Mouse (Mus musculus): ENCODE results near the gene Gpatch3. TPM values are rescaled to one million over a fixed set of nuclear protein-coding genes. Genes with fewer than 3 reads are reported as not detected.
A peak's percentile ranks its signal among the peaks of the same experiment; 100 is the strongest.

Gene Gpatch3
- polyA plus RNA-seq, 1 experiment from 2014 or later: 6.3 TPM

- 64% methylated on average over 4 of the region's 4 CpGs for WGBS
- Histone ChIP-seq H3K36me3 (ENCODE audit: control insufficient read depth, insufficient read depth, low read length) (peaks cover 40% of the 10 kb centered on the region), H3K9ac (ENCODE audit: low read depth, low read length) (no peak overlapping the region), H3K4me3 (ENCODE audit: low read depth, low read length) (no peak overlapping the region), H3K4me2 (ENCODE audit: low read depth, low read length) (no peak overlapping the region), H3K27ac (replicated peaks; ENCODE audit: low read depth, low read length) (no peak overlapping the region), H3K9me3 (ENCODE audit: control insufficient read depth, low read length) (no peaks in the 10 kb centered on the region), H3K4me1 (ENCODE audit: control insufficient read depth, insufficient read depth, low read length) (no peaks in the 10 kb centered on the region), H3K27me3 (replicated peaks; ENCODE audit: control insufficient read depth, insufficient read depth, low read length) (no peaks in the 10 kb centered on the region)
- DNase-seq (ENCODE audit: low spot score): no peak
- no peak for ATAC-seq (ENCODE audit: low read depth)
Measured at GRCm38 (mm10) chr4:133619473-133620136, 45.1 kb downstream of the Gpatch3 start.

GRCm38 (mm10) chr4:133620668-133621067 lies 46.1 kb downstream of the Gpatch3 start:
- no peak for DNase-seq (ENCODE audit: low spot score)
- Histone ChIP-seq H3K9me3 (ENCODE audit: control insufficient read depth, low read length) (no peaks in the 10 kb centered on the region), H3K4me3 (ENCODE audit: low read depth, low read length) (no peak overlapping the region), H3K9ac (ENCODE audit: low read depth, low read length) (no peak overlapping the region), H3K36me3 (ENCODE audit: control insufficient read depth, insufficient read depth, low read length) (peaks cover 39% of the 10 kb centered on the region), H3K4me1 (ENCODE audit: control insufficient read depth, insufficient read depth, low read length) (no peaks in the 10 kb centered on the region), H3K27me3 (replicated peaks; ENCODE audit: control insufficient read depth, insufficient read depth, low read length) (no peaks in the 10 kb centered on the region), H3K4me2 (ENCODE audit: low read depth, low read length) (no peak overlapping the region), H3K27ac (replicated peaks; ENCODE audit: low read depth, low read length) (no peak overlapping the region)
- WGBS: 88% methylated on average over 8 of the region's 8 CpGs
- no peak for ATAC-seq (ENCODE audit: low read depth)

GRCm38 (mm10) chr4:133622161-133622695 lies 47.7 kb downstream of the Gpatch3 start:
- 79% methylated on average over 10 of the region's 11 CpGs for WGBS
- no peak for DNase-seq (ENCODE audit: low spot score)
- no peak overlapping the region for H3K4me3 ChIP-seq (ENCODE audit: low read depth, low read length)
- H3K36me3 ChIP-seq (ENCODE audit: control insufficient read depth, insufficient read depth, low read length): peaks cover 45% of the 10 kb centered on the region
- no peak overlapping the region for H3K4me2 ChIP-seq (ENCODE audit: low read depth, low read length)
- no peaks in the 10 kb centered on the region for H3K27me3 ChIP-seq (replicated peaks; ENCODE audit: control insufficient read depth, insufficient read depth, low read length)
- no peak overlapping the region for H3K27ac ChIP-seq (replicated peaks; ENCODE audit: low read depth, low read length)
- H3K9ac ChIP-seq (ENCODE audit: low read depth, low read length): no peak overlapping the region
- no peak for ATAC-seq (ENCODE audit: low read depth)
- H3K4me1 ChIP-seq (ENCODE audit: control insufficient read depth, insufficient read depth, low read length): no peaks in the 10 kb centered on the region
- no peaks in the 10 kb centered on the region for H3K9me3 ChIP-seq (ENCODE audit: control insufficient read depth, low read length)

GRCm38 (mm10) chr4:133624830-133625229 lies 50.3 kb downstream of the Gpatch3 start:
- DNase-seq (ENCODE audit: low spot score) (no peak), ATAC-seq (ENCODE audit: low read depth) (no peak)
- H3K4me1 ChIP-seq (ENCODE audit: control insufficient read depth, insufficient read depth, low read length): no peaks in the 10 kb centered on the region
- no peak overlapping the region for H3K4me2 ChIP-seq (ENCODE audit: low read depth, low read length)
- H3K27ac ChIP-seq (replicated peaks; ENCODE audit: low read depth, low read length): 0 out of 2 replicates have a peak overlapping the region, but pooled peaks have one; percentile 39
- no peaks in the 10 kb centered on the region for H3K27me3 ChIP-seq (replicated peaks; ENCODE audit: control insufficient read depth, insufficient read depth, low read length)
- no peak overlapping the region for H3K4me3 ChIP-seq (ENCODE audit: low read depth, low read length)
- peaks cover 39% of the 10 kb centered on the region for H3K36me3 ChIP-seq (ENCODE audit: control insufficient read depth, insufficient read depth, low read length)
- H3K9me3 ChIP-seq (ENCODE audit: control insufficient read depth, low read length): no peaks in the 10 kb centered on the region
- no peak overlapping the region for H3K9ac ChIP-seq (ENCODE audit: low read depth, low read length)
- 84% methylated on average over 7 of the region's 7 CpGs for WGBS

- Histone ChIP-seq H3K27ac (replicated peaks; ENCODE audit: low read depth, low read length) (peak overlapping the region; percentile 39; the same call in 1 of the 2 replicates), H3K27me3 (replicated peaks; ENCODE audit: control insufficient read depth, insufficient read depth, low read length) (no peaks in the 10 kb centered on the region), H3K9me3 (ENCODE audit: control insufficient read depth, low read length) (no peaks in the 10 kb centered on the region), H3K9ac (ENCODE audit: low read depth, low read length) (no peak overlapping the region), H3K4me2 (ENCODE audit: low read depth, low read length) (no peak overlapping the region), H3K4me3 (ENCODE audit: low read depth, low read length) (no peak overlapping the region), H3K36me3 (ENCODE audit: control insufficient read depth, insufficient read depth, low read length) (peaks cover 37% of the 10 kb centered on the region), H3K4me1 (ENCODE audit: control insufficient read depth, insufficient read depth, low read length) (no peaks in the 10 kb centered on the region)
- DNase-seq (ENCODE audit: low spot score) (peak; percentile 30), ATAC-seq (ENCODE audit: low read depth) (no peak)
- 33% methylated on average over 11 of the region's 11 CpGs for WGBS
Measured at GRCm38 (mm10) chr4:133625621-133626071, 51.1 kb downstream of the Gpatch3 start.

GRCm38 (mm10) chr4:133626221-133626620 lies 51.7 kb downstream of the Gpatch3 start:
- H3K9me3 ChIP-seq (ENCODE audit: control insufficient read depth, low read length): no peaks in the 10 kb centered on the region
- H3K4me1 ChIP-seq (ENCODE audit: control insufficient read depth, insufficient read depth, low read length): no peaks in the 10 kb centered on the region
- H3K9ac ChIP-seq (ENCODE audit: low read depth, low read length): no peak overlapping the region
- peak overlapping the region; percentile 4; the same call in 1 of the 2 replicates for H3K27ac ChIP-seq (replicated peaks; ENCODE audit: low read depth, low read length)
- WGBS: 54% methylated on average over 5 of the region's 5 CpGs
- ATAC-seq (ENCODE audit: low read depth) (no peak), DNase-seq (ENCODE audit: low spot score) (no peak)
- H3K36me3 ChIP-seq (ENCODE audit: control insufficient read depth, insufficient read depth, low read length): peaks cover 34% of the 10 kb centered on the region
- no peak overlapping the region for H3K4me2 ChIP-seq (ENCODE audit: low read depth, low read length)
- no peak overlapping the region for H3K4me3 ChIP-seq (ENCODE audit: low read depth, low read length)
- no peaks in the 10 kb centered on the region for H3K27me3 ChIP-seq (replicated peaks; ENCODE audit: control insufficient read depth, insufficient read depth, low read length)

GRCm38 (mm10) chr4:133626621-133627020 lies 52.1 kb downstream of the Gpatch3 start:
- no peak overlapping the region for H3K4me2 ChIP-seq (ENCODE audit: low read depth, low read length)
- H3K36me3 ChIP-seq (ENCODE audit: control insufficient read depth, insufficient read depth, low read length): peaks cover 32% of the 10 kb centered on the region
- 0 out of 2 replicates have a peak overlapping the region, but pooled peaks have one; percentile 4 for H3K27ac ChIP-seq (replicated peaks; ENCODE audit: low read depth, low read length)
- H3K4me3 ChIP-seq (ENCODE audit: low read depth, low read length): no peak overlapping the region
- H3K4me1 ChIP-seq (ENCODE audit: control insufficient read depth, insufficient read depth, low read length): 0 out of 2 replicates have a peak, but pooled peaks cover 2% of the 10 kb centered on the region
- ATAC-seq (ENCODE audit: low read depth) (no peak), DNase-seq (ENCODE audit: low spot score) (no peak)
- H3K27me3 ChIP-seq (replicated peaks; ENCODE audit: control insufficient read depth, insufficient read depth, low read length): no peaks in the 10 kb centered on the region
- no peaks in the 10 kb centered on the region for H3K9me3 ChIP-seq (ENCODE audit: control insufficient read depth, low read length)
- H3K9ac ChIP-seq (ENCODE audit: low read depth, low read length): no peak overlapping the region
- WGBS: 87% methylated on average over 9 of the region's 9 CpGs

- H3K27ac ChIP-seq (replicated peaks; ENCODE audit: low read depth, low read length): no peak overlapping the region
- no peak overlapping the region for H3K4me3 ChIP-seq (ENCODE audit: low read depth, low read length)
- H3K4me2 ChIP-seq (ENCODE audit: low read depth, low read length): no peak overlapping the region
- H3K9ac ChIP-seq (ENCODE audit: low read depth, low read length): no peak overlapping the region
- DNase-seq (ENCODE audit: low spot score) (no peak), ATAC-seq (ENCODE audit: low read depth) (no peak)
- no peaks in the 10 kb centered on the region for H3K27me3 ChIP-seq (replicated peaks; ENCODE audit: control insufficient read depth, insufficient read depth, low read length)
- H3K36me3 ChIP-seq (ENCODE audit: control insufficient read depth, insufficient read depth, low read length): peaks cover 32% of the 10 kb centered on the region
- WGBS: 89% methylated on average over 14 of the region's 14 CpGs
- H3K9me3 ChIP-seq (ENCODE audit: control insufficient read depth, low read length): no peaks in the 10 kb centered on the region
- peaks cover 6% of the 10 kb centered on the region for H3K4me1 ChIP-seq (ENCODE audit: control insufficient read depth, insufficient read depth, low read length)
Measured at GRCm38 (mm10) chr4:133627039-133627438, 52.5 kb downstream of the Gpatch3 start.

GRCm38 (mm10) chr4:133628517-133628916 lies 54.0 kb downstream of the Gpatch3 start:
- no peak overlapping the region for H3K9ac ChIP-seq (ENCODE audit: low read depth, low read length)
- no peaks in the 10 kb centered on the region for H3K27me3 ChIP-seq (replicated peaks; ENCODE audit: control insufficient read depth, insufficient read depth, low read length)
- H3K36me3 ChIP-seq (ENCODE audit: control insufficient read depth, insufficient read depth, low read length): peaks cover 32% of the 10 kb centered on the region
- 72% methylated on average over 2 of the region's 2 CpGs for WGBS
- H3K4me2 ChIP-seq (ENCODE audit: low read depth, low read length): no peak overlapping the region
- H3K9me3 ChIP-seq (ENCODE audit: control insufficient read depth, low read length): no peaks in the 10 kb centered on the region
- H3K4me3 ChIP-seq (ENCODE audit: low read depth, low read length): no peak overlapping the region
- H3K27ac ChIP-seq (replicated peaks; ENCODE audit: low read depth, low read length): no peak overlapping the region
- peaks cover 11% of the 10 kb centered on the region for H3K4me1 ChIP-seq (ENCODE audit: control insufficient read depth, insufficient read depth, low read length)
- DNase-seq (ENCODE audit: low spot score): no peak
- ATAC-seq (ENCODE audit: low read depth): no peak

Measured in embryonic facial prominence, embryonic 14.5 days (tissue).